Mouse (Mus musculus) cerebellum, adult 18-20 months (tissue): ENCODE results near the gene Ptpn1.
A peak's percentile ranks its signal among the peaks of the same experiment; 100 is the strongest.

Source experiments
- DNase-seq, 2 experiments: peaks; one replicate each; pipeline ENCODE4 v3.0.0; 2021

Gene Ptpn1

DNA sequence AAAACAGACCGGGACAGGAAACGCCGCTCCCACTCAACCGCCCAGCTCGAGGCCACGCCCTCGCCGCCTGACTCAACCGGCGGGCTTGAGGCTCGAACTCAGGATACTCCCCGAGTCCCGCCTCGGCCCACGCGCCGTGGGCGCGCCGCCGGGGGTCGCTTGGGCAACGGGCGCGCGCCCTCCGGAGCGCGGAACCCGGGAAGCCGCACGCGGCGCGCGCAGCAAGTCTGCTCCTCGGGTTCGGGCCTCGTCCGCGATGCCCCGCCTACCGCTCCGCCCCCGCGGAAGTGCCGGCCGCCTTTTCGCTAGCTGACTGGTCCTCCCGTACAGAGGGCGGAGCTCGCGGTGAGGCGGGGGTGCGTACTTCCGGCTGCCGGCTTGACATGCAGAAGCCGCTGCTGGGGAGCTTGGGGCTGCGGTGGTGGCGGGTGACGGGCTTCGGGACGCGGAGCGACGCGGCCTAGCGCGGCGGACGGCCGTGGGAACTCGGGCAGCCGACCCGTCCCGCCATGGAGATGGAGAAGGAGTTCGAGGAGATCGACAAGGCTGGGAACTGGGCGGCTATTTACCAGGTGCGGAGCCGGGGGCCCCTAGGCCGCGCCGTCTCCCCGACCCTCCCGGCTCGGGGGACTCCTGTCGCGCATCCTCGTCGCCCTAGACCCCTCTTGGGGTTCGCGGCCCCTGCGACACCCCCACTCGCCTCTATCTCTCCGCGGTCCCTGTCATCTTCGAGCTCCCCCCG is at the start of gene Ptpn1:
Ptpn1 (plus strand) TSS at position 73 of the 742 bp plus-strand sequence.
- peak; percentile 98 to 99 for DNase-seq

DNA sequence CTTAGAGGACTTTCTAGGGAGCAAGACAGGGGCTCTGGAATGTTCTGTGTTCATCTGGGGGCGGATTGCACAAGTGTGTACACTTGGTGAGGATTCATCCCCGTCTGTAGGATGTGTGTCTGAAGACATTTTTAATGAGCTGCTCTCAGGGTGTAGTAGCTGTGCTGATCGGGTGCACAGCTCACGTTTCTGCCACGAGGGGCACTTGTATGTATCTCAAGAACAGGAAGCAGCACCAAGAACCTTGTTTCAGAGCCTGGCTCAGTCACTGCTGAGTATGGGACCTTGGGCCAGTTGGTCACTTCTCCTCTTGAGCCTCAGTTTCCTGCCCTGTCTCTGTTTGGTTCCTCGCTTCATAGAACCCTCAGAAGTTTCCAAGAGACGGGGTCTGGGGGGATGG is 45.4 kb upstream of the Ptpn1 start:
- no peak for DNase-seq

DNA sequence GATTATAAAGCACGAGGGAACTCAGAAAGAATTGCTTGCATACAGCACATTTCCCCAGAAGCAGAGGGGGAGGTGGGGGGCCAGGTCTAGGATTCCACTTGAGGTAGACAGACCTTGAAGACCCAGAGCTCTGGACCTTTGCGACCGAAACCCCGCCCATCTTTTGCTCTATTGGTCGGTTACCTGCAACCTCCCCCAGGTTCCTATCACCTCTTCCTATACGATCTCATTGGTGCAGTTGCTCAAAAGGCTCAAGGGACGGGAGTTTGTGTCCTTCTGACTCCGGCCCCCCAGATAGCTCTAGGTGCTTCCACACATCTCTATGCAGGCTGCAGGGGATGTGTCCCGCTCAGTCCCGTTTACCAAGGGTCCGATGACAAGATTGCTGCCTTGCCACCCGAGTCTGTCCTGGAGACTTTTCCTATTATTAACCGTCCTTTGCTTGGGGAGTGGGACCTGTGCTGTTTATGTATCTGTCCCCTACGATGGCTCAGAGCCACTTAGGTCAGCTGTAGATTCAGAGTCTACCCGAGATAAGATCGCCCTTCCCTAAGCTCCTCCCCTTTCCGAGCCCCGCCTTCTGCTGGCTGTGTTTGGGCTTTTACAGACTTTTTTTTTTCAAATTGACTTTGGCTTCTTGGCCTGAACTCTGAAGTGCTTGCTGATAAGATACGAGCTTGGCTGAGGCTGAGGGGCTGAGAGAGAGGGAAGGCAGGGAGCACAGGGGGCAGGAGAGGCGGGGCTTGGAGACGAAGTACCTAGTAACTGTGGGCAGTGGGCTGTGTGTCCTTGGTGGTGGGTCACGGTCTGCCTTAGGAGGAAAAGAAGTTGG is 44.1 kb upstream of the Ptpn1 start:
- DNase-seq: no peak

DNA sequence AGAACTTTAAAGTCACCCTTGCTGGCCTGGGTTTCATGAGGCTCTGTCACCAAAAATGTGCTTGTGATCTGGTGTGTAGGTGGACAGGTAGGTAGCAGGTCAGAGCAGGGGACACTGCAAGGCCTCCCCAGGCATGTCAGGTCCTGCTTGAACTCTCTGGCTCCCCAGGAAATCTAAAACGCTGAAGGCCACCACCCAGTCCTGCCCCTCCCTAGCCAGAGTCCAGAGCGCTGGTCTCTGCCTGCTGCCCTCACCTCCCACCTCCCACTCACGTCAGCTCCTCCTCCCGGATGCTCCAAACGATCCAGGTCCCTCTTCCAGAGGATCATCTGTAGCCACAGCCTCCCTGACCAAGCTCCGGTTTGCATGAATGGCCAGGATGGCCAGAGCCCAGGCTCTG is 43.0 kb upstream of the Ptpn1 start:
- DNase-seq: no peak

DNA sequence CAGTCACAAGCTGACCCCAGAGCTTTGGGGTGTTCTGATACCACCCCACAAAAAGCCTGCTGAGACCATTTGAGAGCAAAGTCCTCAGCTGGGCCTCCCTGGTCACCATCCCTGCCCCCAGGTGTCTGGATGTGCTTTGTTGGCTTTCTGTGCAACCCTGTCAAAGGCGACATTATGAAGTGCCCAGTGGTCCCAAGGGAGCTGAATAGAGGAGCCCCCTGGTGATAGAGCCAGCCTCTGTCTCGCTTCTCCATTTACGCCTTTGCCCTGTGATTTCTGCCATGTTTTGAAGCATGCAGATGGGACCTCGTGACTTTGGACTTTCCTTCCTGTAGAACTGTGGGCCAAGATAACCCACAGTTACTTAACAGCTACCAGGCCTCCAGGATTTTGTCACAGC is 42.0 kb upstream of the Ptpn1 start:
- no peak for DNase-seq

DNA sequence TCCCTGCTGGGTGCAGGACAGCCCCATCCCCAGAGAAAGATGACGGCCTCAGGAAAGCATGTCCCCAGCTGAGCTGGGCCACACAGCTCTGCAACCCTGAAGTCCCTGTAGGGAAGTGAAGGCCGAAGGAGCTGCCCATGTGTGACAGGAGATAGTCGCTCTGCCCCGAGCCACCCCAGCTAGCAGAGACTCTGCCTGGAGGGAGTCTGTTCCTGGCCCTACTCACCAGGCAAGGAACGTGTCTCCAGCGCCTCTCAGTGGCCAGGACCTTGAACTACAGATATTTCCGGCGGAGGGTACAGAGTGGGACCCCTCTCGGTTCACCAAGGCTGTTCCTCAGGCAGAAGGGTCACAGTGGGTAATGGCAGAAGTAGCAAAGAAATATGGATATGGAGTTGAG is 39.9 kb upstream of the Ptpn1 start:
- peak; percentile 22 to 35 for DNase-seq

DNA sequence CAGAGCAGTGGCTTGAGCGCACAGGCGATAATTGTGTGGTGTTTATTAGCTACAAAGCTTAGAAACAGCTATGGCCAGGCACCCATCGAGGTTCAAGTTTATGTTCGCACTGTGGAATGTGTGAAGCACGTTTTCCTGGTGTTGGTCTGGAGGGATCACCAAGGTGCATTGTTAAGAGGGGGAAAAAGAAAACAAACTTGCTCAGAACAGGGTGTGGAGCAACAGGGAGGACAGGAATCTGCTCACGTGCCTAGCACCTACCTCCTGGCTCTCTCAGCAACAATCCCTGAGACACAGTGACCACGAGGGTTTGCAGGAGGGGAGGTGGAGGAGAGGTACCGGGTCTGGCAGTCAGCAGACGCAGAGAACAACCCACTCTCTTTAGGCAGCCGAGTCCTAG is 38.2 kb upstream of the Ptpn1 start:
- DNase-seq: no peak

DNA sequence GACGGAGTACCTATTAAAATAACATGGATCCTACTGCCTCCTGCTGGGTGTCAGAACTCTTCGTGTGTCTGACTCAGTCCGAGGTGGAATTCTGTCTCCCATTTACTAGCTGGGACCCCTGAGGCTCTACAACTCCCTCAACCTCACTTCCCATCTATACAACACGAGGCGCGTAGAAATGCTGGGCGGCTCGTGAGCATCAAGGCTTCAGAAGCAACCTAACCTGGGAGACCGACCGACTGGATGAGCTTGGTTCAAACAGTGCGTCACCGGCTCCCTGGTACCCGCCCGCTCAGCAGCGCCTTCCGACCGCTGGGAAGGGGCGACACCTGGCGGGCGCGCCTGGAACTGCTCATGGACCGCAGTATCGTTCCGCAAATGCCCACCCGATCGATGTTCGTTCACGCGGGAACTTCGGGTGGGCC is 36.9 kb upstream of the Ptpn1 start:
- peak; percentile 79 to 88 for DNase-seq

DNA sequence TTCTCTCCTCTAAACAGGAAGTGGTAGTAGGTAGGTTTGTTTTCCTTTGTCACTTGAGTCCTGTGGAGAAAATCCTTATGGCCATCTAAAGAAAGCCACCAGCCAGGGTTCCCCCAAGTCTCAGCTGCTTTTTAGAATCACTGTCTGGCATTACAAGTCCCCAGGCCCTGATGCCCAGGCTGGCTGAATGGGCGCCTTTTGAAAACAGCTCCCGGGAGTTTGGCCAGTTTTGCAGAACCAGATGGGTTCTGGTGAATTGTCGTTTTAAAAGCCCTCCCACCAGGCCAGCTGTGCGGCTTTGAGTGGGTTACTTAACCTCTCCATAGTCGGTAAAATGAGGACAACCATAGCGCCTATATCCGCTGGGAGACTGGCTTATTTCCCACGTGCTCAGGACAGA is 34.0 kb upstream of the Ptpn1 start:
- DNase-seq: no peak

DNA sequence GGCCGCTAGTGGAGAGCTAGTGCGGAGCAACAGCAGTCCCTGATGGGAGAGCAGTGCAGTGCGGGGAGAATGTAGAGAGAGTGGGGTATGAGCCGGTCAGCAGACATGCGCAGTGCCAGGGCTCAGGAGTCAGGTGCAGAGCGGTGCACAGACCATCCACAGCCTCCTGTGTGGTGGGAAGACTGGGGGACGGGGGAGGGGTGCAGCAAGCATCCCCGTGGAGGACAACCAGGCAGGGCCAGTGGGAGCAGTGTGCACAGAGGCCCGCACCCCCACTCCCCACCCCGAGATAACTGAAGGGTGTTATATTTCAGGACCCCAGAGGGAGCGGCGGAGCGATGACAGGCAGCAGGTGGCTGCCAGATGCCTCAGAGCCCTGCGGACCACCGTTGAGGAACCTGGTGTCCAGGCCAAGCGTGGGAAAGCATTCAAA is 31.9 kb upstream of the Ptpn1 start:
- no peak for DNase-seq

DNA sequence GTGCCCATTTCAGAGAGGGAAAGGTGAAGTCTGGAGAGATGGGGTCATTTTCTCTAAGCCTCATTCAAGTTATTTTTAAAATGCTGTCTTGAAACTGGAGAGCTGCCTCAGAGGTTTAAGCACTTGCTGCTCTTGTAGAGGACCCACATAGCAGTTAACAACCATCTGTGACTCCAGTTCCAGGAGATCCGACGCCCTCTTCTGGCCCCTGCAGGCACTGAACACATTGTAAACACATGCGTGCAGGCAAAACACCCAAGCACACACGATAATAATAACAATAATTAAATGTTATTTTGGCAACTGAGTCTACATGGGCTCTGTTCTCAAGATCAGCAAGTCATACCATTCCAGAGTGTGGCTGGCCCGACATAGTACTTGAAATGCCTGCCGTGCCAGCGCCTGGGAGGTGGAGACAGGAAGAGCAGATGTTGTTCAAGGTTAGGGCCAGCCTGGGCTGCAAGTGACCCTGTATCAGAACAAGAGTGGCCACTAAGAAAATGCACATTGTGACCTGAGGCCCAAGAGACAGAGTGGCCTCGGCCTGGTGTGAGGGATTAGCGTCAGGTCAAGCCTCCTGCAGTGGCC is 29.6 kb upstream of the Ptpn1 start:
- DNase-seq: no peak

DNA sequence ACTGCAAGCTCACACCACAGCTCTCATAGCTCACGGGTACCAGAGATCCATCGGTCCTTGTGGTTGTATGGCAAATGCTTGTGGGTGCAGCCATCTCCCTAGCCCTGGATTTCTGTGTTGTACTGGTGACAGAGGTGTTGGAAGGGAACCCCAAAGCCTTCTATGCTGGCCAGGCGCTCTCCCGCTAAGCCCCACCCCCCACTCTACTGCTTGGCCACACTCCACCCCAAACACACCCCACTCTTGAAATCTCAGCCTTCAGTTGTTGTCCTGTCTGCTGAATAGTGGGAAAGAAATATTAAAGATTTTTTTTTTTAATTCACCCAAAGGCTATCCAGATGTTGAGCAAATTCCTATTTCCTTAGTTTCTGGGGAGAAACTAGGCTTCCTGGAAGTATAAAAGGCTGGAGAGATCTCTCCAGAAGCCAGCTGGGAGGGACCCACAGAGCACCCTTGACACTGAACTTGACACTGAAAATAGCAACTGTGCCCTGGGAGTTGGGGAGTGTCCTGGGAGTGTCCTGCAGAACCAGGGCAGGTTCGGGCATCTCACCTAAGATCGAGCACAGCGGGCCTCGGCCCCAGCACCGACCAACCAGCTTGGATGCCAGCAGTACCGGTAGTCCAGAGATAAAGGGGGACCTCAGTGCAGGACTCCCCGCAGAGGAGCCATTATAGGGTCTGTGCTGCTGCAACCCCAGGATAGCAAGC is 28.5 kb upstream of the Ptpn1 start:
- no peak for DNase-seq

DNA sequence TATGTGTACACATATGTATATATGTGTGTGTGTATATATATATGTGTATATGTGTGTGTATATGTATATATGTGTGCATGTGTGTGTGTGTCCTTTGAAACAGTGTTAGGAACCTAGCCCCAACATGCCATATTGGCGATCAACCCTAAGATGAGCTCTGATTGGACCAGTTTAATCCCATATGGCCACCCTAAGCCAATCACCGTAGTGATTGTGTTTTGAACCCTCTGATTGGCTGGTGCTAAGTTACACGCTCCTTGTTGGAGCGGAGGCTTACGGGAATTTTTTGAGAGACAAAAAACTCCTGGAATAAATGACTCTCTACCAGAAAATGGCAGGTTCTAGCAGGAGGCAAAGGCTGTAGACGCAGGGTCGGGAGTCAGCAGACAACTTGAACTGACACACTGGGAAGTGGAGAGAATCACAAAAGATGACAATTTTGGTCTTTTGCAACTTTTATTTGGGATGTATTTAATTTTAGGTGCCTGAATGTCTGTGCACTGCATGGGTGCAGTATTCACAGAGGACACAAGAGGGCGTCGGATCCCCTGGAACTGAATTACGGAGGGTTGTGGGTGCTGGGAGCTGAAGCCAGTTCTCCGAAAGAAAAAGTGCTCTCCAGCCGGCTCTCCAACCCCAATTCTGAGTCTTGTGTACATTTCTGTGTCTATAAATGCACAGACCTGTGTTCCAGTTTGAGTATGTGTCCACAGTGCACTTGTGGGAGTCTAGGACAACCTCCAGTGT is 27.1 kb upstream of the Ptpn1 start:
- no peak for DNase-seq

DNA sequence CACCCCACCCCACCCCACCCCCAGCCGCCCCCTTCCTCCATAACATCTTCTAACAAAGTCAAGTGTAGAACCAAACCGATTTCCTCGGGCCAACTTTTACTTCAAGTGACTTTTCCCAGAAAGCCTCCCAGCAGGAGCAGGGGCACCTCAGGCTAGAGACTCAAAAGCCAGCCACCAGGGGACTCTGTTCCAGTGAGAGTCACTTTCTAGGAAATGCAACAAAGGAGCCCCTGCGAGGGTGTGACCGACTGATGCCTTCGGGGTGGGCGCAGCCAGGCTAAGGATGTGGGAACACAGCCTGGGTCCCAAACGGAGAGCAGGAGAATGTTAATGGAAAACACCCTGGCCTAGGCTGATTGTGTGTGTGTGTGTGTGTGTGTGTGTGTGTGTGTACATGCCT is 26.3 kb upstream of the Ptpn1 start:
- DNase-seq: no peak

DNA sequence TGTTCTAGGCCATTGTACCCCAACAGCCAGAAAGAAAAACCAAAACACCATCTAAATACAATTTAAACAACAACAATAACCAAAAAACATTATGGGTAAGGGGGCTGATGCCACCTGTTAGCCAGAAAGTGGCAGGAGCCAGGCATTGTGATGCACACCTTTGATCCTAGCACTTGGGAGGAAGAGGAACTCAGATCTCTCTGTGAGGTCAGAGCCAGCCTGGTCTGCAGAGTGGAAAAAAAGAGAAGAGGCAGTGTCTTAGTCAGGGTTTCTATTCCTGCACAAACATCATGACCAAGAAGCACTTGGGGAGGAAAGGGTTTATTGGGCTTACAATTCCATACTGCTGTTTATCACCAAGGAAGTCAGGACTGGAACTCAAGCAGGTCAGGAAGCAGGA is 25.1 kb upstream of the Ptpn1 start:
- DNase-seq: no peak

DNA sequence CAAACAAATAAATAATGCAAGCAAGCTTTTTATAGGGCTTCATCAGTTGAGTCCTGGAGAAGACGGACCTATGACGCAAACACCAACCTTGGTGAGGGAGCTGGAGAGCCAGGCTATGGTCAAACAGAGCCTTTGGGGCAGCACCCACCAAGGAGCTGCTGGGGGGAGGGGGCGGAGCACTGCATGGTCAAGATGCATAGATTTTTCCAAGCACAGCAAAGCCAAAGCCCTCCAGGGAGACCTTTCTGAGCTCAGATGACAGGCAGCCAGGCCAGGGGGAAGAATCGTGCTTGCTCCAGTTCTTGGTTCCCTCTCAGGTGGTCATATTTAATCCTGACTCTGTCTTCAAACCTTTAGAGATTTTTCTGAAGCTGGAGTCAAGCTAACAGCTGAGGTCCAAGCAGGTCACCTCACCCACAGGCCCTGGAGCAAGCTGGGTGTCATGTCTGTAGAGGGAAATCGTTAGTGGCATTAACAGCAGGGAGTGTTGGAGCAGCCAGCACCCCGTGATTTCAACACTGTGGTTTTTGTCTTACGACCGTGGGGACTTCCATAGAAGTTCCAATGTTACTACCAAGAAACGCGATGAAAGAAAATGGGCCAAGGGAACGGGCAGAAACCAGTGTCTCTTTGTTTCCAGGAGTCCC is 22.2 kb upstream of the Ptpn1 start:
- DNase-seq: no peak

DNA sequence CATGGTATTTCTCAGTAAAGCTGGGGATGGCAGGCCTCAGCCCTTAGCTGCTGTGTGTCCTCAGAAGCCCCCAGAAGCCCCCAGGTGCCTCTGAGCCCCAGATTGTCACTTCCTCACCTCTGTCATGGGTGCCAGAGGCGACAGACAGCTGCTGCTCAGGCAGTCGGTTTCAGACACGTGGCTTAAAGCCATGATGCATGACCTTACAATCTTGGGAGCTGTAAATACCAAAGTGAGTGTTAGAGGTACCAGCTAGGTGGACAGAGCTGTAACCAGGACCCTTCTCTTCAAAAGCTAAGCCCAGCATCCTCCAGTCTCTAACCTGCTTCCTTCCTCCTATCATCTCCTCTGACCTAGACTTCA is 21.7 kb upstream of the Ptpn1 start:
- no peak for DNase-seq

DNA sequence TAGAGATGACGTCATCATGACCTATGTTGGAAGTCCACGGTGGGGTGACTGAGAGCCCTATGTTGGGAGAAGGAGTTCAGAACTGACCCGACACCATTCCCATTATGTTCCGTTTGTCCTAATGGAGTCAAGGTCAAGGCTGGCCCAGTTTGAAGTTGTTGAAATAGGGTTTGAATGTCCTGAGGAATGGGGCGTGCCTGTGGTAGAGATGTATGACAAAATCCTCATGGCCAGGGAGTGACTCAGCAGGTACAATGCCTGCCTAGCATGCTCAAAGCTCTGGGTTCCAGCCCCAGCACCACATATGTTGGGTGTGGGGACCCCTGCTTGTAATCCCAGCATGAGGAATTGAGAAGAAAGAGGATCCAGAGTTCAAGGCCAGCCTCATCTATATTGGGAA is 20.3 kb upstream of the Ptpn1 start:
- no peak for DNase-seq

DNA sequence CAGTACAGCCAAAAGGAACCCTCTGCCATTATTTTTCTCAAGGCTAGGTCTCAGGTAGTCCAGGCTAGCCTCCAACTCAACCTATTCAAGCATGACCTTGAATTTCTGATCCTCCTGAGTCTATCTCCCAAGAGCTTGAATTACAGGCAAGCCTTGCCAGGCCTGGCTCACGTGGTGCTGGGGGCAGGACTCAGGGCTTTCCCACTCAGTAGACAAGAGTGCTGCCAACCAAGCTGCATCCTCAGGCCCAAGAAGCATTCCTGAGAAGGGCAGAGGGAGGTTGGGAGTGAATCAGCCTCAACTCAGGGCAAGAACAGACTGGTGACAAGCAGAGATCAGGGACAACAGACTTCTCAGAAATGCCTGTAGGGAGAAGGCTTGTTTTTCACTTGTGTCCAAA is 12.8 kb upstream of the Ptpn1 start:
- no peak for DNase-seq

DNA sequence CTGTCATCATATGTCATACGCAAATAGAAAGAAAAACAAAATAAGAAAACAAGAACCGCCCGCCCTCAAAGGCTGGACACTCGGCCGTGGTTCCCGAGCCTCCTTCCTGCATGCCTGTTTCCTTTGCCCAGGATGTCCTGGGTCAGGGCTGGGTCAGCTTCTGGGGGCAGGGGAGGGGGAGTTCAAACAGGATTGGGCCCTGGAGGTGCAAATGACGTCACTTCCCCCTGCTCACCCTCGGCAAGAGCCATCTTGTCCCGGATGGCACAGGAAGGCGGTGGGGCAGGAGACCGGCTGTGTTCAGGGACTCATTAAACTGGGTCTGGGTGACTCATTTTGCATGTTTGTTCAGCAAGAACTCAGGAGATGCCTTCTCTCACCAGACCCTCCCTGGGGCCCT is 11.8 kb upstream of the Ptpn1 start:
- DNase-seq: no peak

DNA sequence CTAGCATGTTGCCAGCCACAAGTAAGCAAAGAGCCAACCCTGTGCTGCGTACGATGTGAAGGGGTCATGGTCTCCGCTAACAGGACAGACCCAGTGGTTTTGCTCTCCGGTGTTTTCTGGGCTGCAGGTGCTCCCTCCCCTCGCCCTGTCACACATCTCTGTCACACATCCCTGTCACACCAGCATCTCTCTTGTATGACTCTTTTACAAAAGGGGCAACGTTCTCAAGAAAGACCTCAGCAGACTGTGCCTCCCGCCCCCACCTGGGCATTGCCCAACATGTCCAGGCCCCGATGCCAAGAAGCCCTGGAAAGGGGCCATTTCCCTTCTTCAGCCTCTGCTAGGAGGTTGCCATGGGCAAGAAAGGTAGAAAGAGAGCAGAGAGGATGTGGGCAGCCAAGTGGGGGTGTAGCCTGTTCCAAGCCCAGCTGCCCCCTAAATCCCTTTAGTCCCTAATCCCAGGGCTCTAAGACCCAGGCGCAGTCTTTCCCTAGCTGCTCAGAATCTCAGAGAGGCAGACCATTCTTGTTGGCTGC is 10.8 kb upstream of the Ptpn1 start:
- DNase-seq: no peak

DNA sequence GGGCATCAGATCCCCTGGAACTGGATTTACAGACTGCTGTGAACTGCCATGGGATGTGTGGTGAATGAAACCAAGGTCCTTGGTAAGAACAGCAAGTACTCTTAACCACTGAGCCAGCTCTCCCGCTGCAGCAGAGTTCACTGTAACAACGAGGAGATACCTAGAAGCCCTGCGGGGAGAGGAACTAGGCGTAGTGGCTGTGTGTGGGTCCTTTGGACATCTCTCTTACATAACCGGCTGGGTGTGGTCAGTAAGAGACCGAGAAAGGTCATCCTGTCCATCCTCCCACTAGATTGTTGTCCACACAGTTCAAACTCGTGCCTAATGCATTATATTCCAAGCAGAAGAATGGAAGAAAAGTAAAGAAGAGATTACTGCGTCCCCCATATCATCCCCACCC is 10.0 kb upstream of the Ptpn1 start:
- DNase-seq: no peak
